Mouse (Mus musculus): ENCODE data around the gene Snx29.

- TF ChIP-seq ZNF384 (IDR thresholded peaks at IDR 0.05; ENCODE audit: low read depth, low read length) (no peak), CHD2 (IDR thresholded peaks at IDR 0.05; ENCODE audit: low read depth, low read length) (no peak)
These were observed 378.9 kb downstream of the Snx29 start for GRCm38 (mm10) chr16:11701579-11701978.
